Comparison of ENCODE assay signal across 8 mouse cellular contexts in the genomic region with DNA sequence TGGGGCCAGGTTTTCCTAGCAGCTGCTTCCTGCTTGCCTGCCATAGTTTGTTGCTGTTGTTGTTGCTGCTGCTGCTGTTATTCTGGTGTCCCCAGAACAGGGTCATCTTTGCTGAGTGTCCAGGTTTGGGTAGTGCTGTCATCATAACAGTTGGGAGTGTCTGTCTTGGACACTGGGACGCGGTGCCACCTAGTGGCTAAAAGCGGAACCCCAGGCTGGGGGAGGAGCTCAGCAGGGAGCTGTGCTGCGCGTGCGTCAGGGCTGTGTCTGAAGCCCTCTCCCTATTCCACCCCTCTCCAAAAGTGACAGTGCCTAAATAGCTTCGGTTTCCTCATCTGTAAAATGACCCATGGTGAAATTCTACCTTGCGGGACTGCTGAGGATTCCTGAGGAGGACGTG. TPM values are rescaled to one million over a fixed set of nuclear protein-coding genes. Genes with fewer than 3 reads are reported as not detected.
DNase-seq lines count a peak whose midpoint lies in the region; ATAC-seq and TF ChIP-seq lines count a peak whose summit lies in the region.

No protein-coding gene starts in this region.

- TF ChIP-seq POLR2A in kidney, adult 2 months (IDR thresholded peaks at IDR 0.05; ENCODE audit: low read depth, low read length), result no peak

- no peaks in the 10 kb centered on the region for H3K9me3 ChIP-seq in embryonic facial prominence, embryonic 11.5 days (replicated peaks; ENCODE audit: control insufficient read depth, low read length)
- H3K9me3 ChIP-seq in limb, embryonic 11.5 days (ENCODE audit: control insufficient read depth, low read length), result no peaks in the 10 kb centered on the region
- no peaks in the 10 kb centered on the region for H3K9me3 ChIP-seq in midbrain, embryonic 13.5 days

- ATAC-seq in embryonic facial prominence, embryonic 11.5 days (replicated peaks; ENCODE audit: insufficient number of reproducible peaks, low FRiP score, low TSS enrichment, low read depth), result peak; percentile 46; the same call in 1 of the 2 replicates
- peak; percentile 75 for ATAC-seq in limb, embryonic 11.5 days (ENCODE audit: insufficient number of reproducible peaks, low FRiP score, low TSS enrichment, low read depth)
- peak; percentile 63 for ATAC-seq in midbrain, embryonic 13.5 days

- peak; percentile 76 for DNase-seq in 3134 (ENCODE audit: extremely low read depth, insufficient read length, low spot score)
- DNase-seq in adrenal gland, postnatal 14 days, result peak; percentile 98
- peak; percentile 92 for DNase-seq in embryonic facial prominence, embryonic 11.5 days (ENCODE audit: low spot score)
- DNase-seq in heart, adult 18-20 months, result peak; percentile 95 to 100
- DNase-seq in kidney, adult 2 months, result peak; percentile 94
- DNase-seq in limb, embryonic 11.5 days (ENCODE audit: low spot score), result peak; percentile 96
- DNase-seq in skeletal muscle tissue, adult 2 months (ENCODE audit: low read depth, low spot score), result peak; percentile 94

- no peak overlapping the region for H3K4me3 ChIP-seq in embryonic facial prominence, embryonic 11.5 days (ENCODE audit: low read depth, low read length)
- H3K4me3 ChIP-seq in kidney, adult 2 months (ENCODE audit: insufficient read depth, low read depth, low read length), result no peak overlapping the region
- no peak overlapping the region for H3K4me3 ChIP-seq in limb, embryonic 11.5 days (ENCODE audit: low read depth, low read length)
- H3K4me3 ChIP-seq in midbrain, embryonic 13.5 days (replicated peaks), result no peak overlapping the region

- TF ChIP-seq CTCF in kidney, adult 2 months (conservative IDR thresholded peaks at IDR 0.05; ENCODE audit: insufficient read depth, insufficient read length, low read depth, low read length), result peak; percentile 98

- peaks cover 25% of the 10 kb centered on the region for H3K27me3 ChIP-seq in embryonic facial prominence, embryonic 11.5 days (ENCODE audit: control insufficient read depth, insufficient read depth, low read length)
- H3K27me3 ChIP-seq in kidney, adult 2 months (replicated peaks; ENCODE audit: control insufficient read depth, insufficient read depth, low read length), result no peaks in the 10 kb centered on the region
- peaks cover 10% of the 10 kb centered on the region for H3K27me3 ChIP-seq in limb, embryonic 11.5 days (ENCODE audit: control insufficient read depth, insufficient read depth, low read length)
- H3K27me3 ChIP-seq in midbrain, embryonic 13.5 days, result peaks cover 26% of the 10 kb centered on the region

- H3K4me1 ChIP-seq in embryonic facial prominence, embryonic 11.5 days (ENCODE audit: control insufficient read depth, insufficient read depth, low read length), result no peaks in the 10 kb centered on the region
- H3K4me1 ChIP-seq in kidney, adult 2 months (ENCODE audit: control insufficient read depth, insufficient read depth, low read length), result no peaks in the 10 kb centered on the region; the same call in 1 of the 2 replicates
- peaks cover 2% of the 10 kb centered on the region; the same call in 1 of the 2 replicates for H3K4me1 ChIP-seq in limb, embryonic 11.5 days (ENCODE audit: control insufficient read depth, insufficient read depth, low read length)
- peaks cover 40% of the 10 kb centered on the region for H3K4me1 ChIP-seq in midbrain, embryonic 13.5 days (replicated peaks)

- no peaks in the 10 kb centered on the region for H3K36me3 ChIP-seq in embryonic facial prominence, embryonic 11.5 days (replicated peaks; ENCODE audit: control insufficient read depth, insufficient read depth, low read depth, low read length)
- H3K36me3 ChIP-seq in kidney, adult 2 months (ENCODE audit: control insufficient read depth, insufficient read depth, low read length), result no peaks in the 10 kb centered on the region
- H3K36me3 ChIP-seq in limb, embryonic 11.5 days (ENCODE audit: control insufficient read depth, insufficient read depth, low read length), result no peaks in the 10 kb centered on the region
- H3K36me3 ChIP-seq in midbrain, embryonic 13.5 days, result no peaks in the 10 kb centered on the region

- WGBS in embryonic facial prominence, embryonic 11.5 days, result 9% methylated on average over 9 of the region's 9 CpGs
- 10% methylated on average over 9 of the region's 9 CpGs for WGBS in kidney, adult 2 months
- WGBS in limb, embryonic 11.5 days, result 11% methylated on average over 9 of the region's 9 CpGs
- 13% methylated on average over 9 of the region's 9 CpGs for WGBS in midbrain, embryonic 13.5 days

- no peak overlapping the region for H3K4me2 ChIP-seq in embryonic facial prominence, embryonic 11.5 days (ENCODE audit: low read depth, low read length)
- H3K4me2 ChIP-seq in limb, embryonic 11.5 days (ENCODE audit: low read depth, severe bottlenecking), result no peak overlapping the region
- no peak overlapping the region for H3K4me2 ChIP-seq in midbrain, embryonic 13.5 days (replicated peaks)

- no peak overlapping the region for H3K27ac ChIP-seq in embryonic facial prominence, embryonic 11.5 days (replicated peaks; ENCODE audit: low read depth, low read length)
- no peak overlapping the region for H3K27ac ChIP-seq in kidney, adult 2 months (ENCODE audit: insufficient read depth, low read depth, low read length)
- no peak overlapping the region for H3K27ac ChIP-seq in limb, embryonic 11.5 days (replicated peaks; ENCODE audit: low read depth, low read length)
- peak overlapping the region; percentile 35; the same call in 1 of the 2 replicates for H3K27ac ChIP-seq in midbrain, embryonic 13.5 days

- H3K9ac ChIP-seq in embryonic facial prominence, embryonic 11.5 days (replicated peaks; ENCODE audit: low read length), result no peak overlapping the region; the same call in 1 of the 2 replicates
- no peak overlapping the region for H3K9ac ChIP-seq in limb, embryonic 11.5 days (ENCODE audit: low read length)
- no peak overlapping the region for H3K9ac ChIP-seq in midbrain, embryonic 13.5 days (replicated peaks)

RNA-seq across cellular contexts. Expression of gene Dand5, which starts 7.1 kb away (rescaled TPM):
- 7.1 and 7.4 TPM in 2 replicates for total RNA-seq in adrenal gland, postnatal 14 days (2021)
- 3.6 and 3.8 TPM in 2 replicates for polyA plus RNA-seq in embryonic facial prominence, embryonic 11.5 days (2014; fragmentation: Nextera tagmentation; extraction: Ambion mirVana)
- total RNA-seq in heart, adult 18-20 months (2021), result 10 to 100 TPM; 10.0 to 13.2 TPM
- 4.4 and 4.5 TPM in 2 replicates for polyA plus RNA-seq in kidney, adult 2 months (2012; rRNA removed)
- 3.6 and 3.9 TPM in 2 replicates for polyA plus RNA-seq in limb, embryonic 11.5 days (2014; fragmentation: Nextera tagmentation; extraction: Ambion mirVana)
- 8.8 and 8.9 TPM in 2 replicates for polyA plus RNA-seq in midbrain, embryonic 13.5 days (2015; fragmentation: Nextera tagmentation; extraction: Ambion mirVana)

RNA-seq across cellular contexts. Expression of gene Nfix, which starts 15.4 kb away (rescaled TPM):
- total RNA-seq in adrenal gland, postnatal 14 days (2021), result 124 and 125 TPM in 2 replicates
- 5.9 and 6.8 TPM in 2 replicates for polyA plus RNA-seq in embryonic facial prominence, embryonic 11.5 days (2014; fragmentation: Nextera tagmentation; extraction: Ambion mirVana)
- 100 to 1,000 TPM; 250 to 260 TPM for total RNA-seq in heart, adult 18-20 months (2021)
- 17.7 and 22.1 TPM in 2 replicates for polyA plus RNA-seq in kidney, adult 2 months (2012; rRNA removed)
- 4.6 TPM in 2 replicates for polyA plus RNA-seq in limb, embryonic 11.5 days (2014; fragmentation: Nextera tagmentation; extraction: Ambion mirVana)
- polyA plus RNA-seq in midbrain, embryonic 13.5 days (2015; fragmentation: Nextera tagmentation; extraction: Ambion mirVana), result 22.4 and 28.4 TPM in 2 replicates

RNA-seq across cellular contexts. Expression of gene Gadd45gip1, which starts 15.8 kb away (rescaled TPM):
- 44.4 and 45.7 TPM in 2 replicates for total RNA-seq in adrenal gland, postnatal 14 days (2021)
- 41.5 and 42.3 TPM in 2 replicates for polyA plus RNA-seq in embryonic facial prominence, embryonic 11.5 days (2014; fragmentation: Nextera tagmentation; extraction: Ambion mirVana)
- 10 to 100 TPM; 31.5 to 35.7 TPM for total RNA-seq in heart, adult 18-20 months (2021)
- 24.2 and 41.0 TPM in 2 replicates for polyA plus RNA-seq in kidney, adult 2 months (2012; rRNA removed)
- polyA plus RNA-seq in limb, embryonic 11.5 days (2014; fragmentation: Nextera tagmentation; extraction: Ambion mirVana), result 45.0 and 46.7 TPM in 2 replicates
- polyA plus RNA-seq in midbrain, embryonic 13.5 days (2015; fragmentation: Nextera tagmentation; extraction: Ambion mirVana), result 34.5 and 36.3 TPM in 2 replicates

RNA-seq across cellular contexts. Expression of gene Rad23a, which starts 24.9 kb away (rescaled TPM):
- 108 TPM in 2 replicates for total RNA-seq in adrenal gland, postnatal 14 days (2021)
- polyA plus RNA-seq in embryonic facial prominence, embryonic 11.5 days (2014; fragmentation: Nextera tagmentation; extraction: Ambion mirVana), result 79.6 and 88.2 TPM in 2 replicates
- total RNA-seq in heart, adult 18-20 months (2021), result 10 to 100 TPM; 88.5 to 96.7 TPM
- polyA plus RNA-seq in kidney, adult 2 months (2012; rRNA removed), result 73.0 TPM in 2 replicates
- 93.1 and 93.4 TPM in 2 replicates for polyA plus RNA-seq in limb, embryonic 11.5 days (2014; fragmentation: Nextera tagmentation; extraction: Ambion mirVana)
- polyA plus RNA-seq in midbrain, embryonic 13.5 days (2015; fragmentation: Nextera tagmentation; extraction: Ambion mirVana), result 84.8 and 88.8 TPM in 2 replicates

RNA-seq across cellular contexts. Expression of gene Calr, which starts 31.2 kb away (rescaled TPM):
- 521 and 554 TPM in 2 replicates for total RNA-seq in adrenal gland, postnatal 14 days (2021)
- 815 and 826 TPM in 2 replicates for polyA plus RNA-seq in embryonic facial prominence, embryonic 11.5 days (2014; fragmentation: Nextera tagmentation; extraction: Ambion mirVana)
- 100 to 1,000 TPM; 297 to 306 TPM for total RNA-seq in heart, adult 18-20 months (2021)
- 316 and 337 TPM in 2 replicates for polyA plus RNA-seq in kidney, adult 2 months (2012; rRNA removed)
- 854 and 918 TPM in 2 replicates for polyA plus RNA-seq in limb, embryonic 11.5 days (2014; fragmentation: Nextera tagmentation; extraction: Ambion mirVana)
- polyA plus RNA-seq in midbrain, embryonic 13.5 days (2015; fragmentation: Nextera tagmentation; extraction: Ambion mirVana), result 599 and 642 TPM in 2 replicates
